Mouse (Mus musculus): ENCODE data around the gene Fads6. TPM values are rescaled to one million over a fixed set of nuclear protein-coding genes. Genes with fewer than 3 reads are reported as not detected.

Gene Fads6
- total RNA-seq (2023): 2.3 TPM

GRCm38 (mm10) chr11:115297214-115297826, at the start of gene Fads6:
TSS of gene Fads6 (minus strand) at chr11:115297663.

GRCm38 (mm10) chr11:115334531-115334930, 37.1 kb upstream of the Fads6 start, which contains the start of gene Otop3:
TSS of gene Otop3 (plus strand) at chr11:115334731.

DNA sequence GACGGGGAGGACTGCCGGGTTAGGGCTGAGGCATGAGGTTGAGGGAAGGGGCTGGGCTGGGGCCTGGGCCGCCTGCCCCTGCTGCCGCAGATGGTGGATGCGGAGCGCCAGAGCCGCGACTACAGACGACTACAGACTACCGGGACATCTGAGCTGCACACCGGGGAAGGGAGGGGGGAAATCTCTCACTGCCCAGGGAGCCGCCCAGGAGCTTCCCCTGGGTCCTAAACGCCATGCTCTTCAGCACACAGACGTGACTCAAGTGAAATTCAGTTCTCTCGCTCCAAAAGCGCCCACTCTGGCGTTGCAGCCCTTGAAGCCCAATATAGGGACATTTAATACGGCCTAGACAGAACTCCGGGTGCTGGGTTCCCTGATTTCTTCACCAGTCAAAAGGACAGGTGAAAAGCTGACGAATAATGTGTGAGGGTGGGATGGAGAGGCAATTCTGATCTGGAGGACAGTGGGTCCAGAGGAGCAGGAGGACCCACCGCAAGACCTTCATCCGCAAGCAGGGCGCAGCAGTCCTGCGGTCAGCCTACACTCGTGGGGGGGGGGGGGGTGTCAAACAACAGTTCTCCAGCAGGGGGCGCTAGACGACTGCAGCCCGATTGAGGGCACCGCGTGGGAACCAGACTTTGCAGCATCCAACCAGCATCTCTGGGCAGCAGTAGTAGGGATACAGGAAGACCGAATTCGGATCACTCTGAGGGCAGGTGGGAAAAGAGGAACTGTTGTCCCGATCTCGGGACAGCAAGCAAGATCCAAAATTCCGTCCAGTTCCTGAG, 24.6 kb upstream of the Fads6 start, which contains the start of gene Ush1g:
Gene Ush1g (minus strand): TSS at position 136 of the 788 bp plus-strand sequence.

GRCm38 (mm10) chr11:115306863-115307262, 9.4 kb upstream of the Fads6 start, which contains the start of gene Otop2:
TSS of gene Otop2 (plus strand) at chr11:115307163.

DNA sequence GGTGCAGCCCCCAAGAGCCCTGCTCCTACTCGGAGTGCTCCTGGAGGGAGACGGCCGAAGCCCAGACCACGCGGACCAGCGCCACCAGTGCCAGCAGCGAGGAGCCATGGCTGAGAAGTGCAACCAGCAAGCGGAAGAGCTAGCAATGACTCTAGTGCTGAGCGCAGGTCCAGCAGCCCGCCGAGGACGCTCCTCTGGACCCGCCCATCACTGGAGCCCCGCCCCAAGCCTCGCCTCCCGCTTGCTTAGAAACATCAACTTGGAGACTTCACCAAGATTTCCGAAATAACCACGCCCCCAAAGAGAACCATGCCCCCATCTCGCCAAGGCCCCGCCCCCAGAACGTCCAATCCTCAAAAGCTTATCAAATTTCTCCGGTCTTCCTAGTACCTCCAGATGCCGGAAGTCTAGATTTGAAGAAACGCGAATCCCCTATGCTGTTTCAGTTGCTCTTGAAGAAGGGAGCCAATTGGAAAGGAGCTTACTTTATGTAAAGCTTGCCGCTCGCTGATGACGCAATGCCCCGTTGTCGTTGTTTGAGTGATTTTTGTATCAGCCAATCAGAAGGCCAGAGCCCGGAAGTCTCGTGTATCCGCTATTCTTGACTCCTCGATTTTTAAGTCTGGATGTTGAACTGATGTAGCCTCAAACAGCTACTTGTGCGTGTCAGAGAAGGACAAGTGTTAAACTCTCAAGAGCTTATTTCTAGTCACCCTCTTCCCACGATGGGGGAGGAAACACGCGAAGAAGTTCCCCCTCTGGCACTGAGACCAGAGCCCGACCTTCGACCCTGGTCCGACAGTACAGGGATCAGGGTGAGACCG, 20.5 kb downstream of the Fads6 start, which contains the start of gene Fdxr:
Gene Fdxr (minus strand): TSS at position 271 of the 824 bp plus-strand sequence.

DNA sequence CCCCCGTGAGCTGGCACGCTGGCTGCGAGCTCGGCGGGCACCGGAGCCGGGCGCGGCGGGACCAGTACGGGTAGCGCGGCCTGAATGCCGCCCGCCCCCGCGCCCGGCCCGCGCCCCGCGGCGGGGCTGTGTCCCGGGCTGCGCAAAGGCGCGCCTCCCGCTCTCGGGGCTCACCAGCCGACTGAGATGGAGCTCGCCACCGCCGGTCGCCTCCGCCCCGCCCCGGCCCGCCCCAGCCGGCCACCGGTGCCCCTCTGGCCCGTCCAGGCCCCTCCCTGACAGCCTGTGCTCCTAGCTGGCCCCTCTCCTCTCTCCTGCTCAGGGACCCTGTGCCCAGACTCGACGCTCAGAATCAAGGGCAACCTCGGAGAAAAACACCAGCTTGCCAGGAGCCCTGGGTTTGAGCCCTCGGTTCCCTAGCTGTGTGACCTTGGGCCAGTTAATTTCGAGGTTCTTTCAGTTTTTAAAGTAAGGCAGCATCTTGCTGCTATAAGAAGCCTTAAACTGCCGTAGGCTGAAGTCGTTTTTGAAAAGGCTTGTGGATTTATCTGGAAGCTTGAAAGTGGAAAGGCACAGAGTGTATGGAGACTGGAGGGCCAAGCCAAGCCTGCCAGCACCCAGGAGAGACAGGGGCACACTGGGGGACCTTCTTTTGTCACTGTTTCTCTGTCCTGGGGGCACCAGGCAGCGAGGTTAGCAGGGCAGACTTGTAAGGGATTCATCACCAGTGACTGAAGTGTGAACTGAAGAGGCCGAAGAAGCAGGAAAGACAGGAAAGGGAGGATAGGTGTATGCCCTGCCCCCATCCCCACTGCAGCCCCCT, 30.2 kb downstream of the Fads6 start, which contains the start of gene Grin2c:
Gene Grin2c (minus strand): TSS at position 183 of the 823 bp plus-strand sequence.

Other genes starting within 250 kb of the Fads6 start
- gene Cd300ld3, start 249.3 kb downstream of the Fads6 start, total RNA-seq (2023): 0.83 TPM
- gene Cd300e, start 235.5 kb downstream of the Fads6 start, total RNA-seq (2023): 0.83 TPM
- 37.7 TPM for gene Rab37, start 206.2 kb downstream of the Fads6 start, total RNA-seq (2023)
- gene Cd300lf, start 163.7 kb downstream of the Fads6 start, total RNA-seq (2023): 0.65 TPM
- 202 TPM for gene Slc9a3r1, start 134.3 kb downstream of the Fads6 start, total RNA-seq (2023)
- 11.1 TPM for gene Tmem104, start 110.2 kb downstream of the Fads6 start, total RNA-seq (2023)
- 7.2 TPM for gene Nat9, start 109.8 kb downstream of the Fads6 start, total RNA-seq (2023)
- gene Grin2c, start 30.4 kb downstream of the Fads6 start, total RNA-seq (2023): 0.21 TPM
- 22.9 TPM for gene Fdxr, start 20.6 kb downstream of the Fads6 start, total RNA-seq (2023)
- gene Otop2, start 9.5 kb upstream of the Fads6 start, total RNA-seq (2023): not detected
- gene Ush1g, start 24.4 kb upstream of the Fads6 start, total RNA-seq (2023): not detected
- gene Otop3, start 37.1 kb upstream of the Fads6 start, total RNA-seq (2023): not detected
- 33.8 TPM for gene Hid1, start 70.1 kb upstream of the Fads6 start, total RNA-seq (2023)
- 1.2 TPM for gene Cdr2l, start 84.3 kb upstream of the Fads6 start, total RNA-seq (2023)
- 120 TPM for gene Mrpl58, start 106.1 kb upstream of the Fads6 start, total RNA-seq (2023)
- gene Atp5h, start 122.3 kb upstream of the Fads6 start, total RNA-seq (2023): 235 TPM
- 51.3 TPM for gene Kctd2, start 122.5 kb upstream of the Fads6 start, total RNA-seq (2023)
- gene Trim80, start 142.9 kb upstream of the Fads6 start, total RNA-seq (2023): 0.30 TPM
- gene Slc16a5, start 164.8 kb upstream of the Fads6 start, total RNA-seq (2023): 20.0 TPM
- 29.3 TPM for gene Armc7, start 178.0 kb upstream of the Fads6 start, total RNA-seq (2023)
- gene Nt5c, start 194.2 kb upstream of the Fads6 start, total RNA-seq (2023): 114 TPM
- gene Jpt1, start 216.7 kb upstream of the Fads6 start, total RNA-seq (2023): 166 TPM
- gene Sumo2, start 238.6 kb upstream of the Fads6 start, total RNA-seq (2023): 212 TPM